Mouse (Mus musculus): ENCODE data around the gene Slc27a4. TPM values are rescaled to one million over a fixed set of nuclear protein-coding genes. Genes with fewer than 3 reads are reported as not detected.

Slc27a4 gene
- polyA plus RNA-seq, 1 experiment from 2014 or later, result 18.6 TPM

DNA sequence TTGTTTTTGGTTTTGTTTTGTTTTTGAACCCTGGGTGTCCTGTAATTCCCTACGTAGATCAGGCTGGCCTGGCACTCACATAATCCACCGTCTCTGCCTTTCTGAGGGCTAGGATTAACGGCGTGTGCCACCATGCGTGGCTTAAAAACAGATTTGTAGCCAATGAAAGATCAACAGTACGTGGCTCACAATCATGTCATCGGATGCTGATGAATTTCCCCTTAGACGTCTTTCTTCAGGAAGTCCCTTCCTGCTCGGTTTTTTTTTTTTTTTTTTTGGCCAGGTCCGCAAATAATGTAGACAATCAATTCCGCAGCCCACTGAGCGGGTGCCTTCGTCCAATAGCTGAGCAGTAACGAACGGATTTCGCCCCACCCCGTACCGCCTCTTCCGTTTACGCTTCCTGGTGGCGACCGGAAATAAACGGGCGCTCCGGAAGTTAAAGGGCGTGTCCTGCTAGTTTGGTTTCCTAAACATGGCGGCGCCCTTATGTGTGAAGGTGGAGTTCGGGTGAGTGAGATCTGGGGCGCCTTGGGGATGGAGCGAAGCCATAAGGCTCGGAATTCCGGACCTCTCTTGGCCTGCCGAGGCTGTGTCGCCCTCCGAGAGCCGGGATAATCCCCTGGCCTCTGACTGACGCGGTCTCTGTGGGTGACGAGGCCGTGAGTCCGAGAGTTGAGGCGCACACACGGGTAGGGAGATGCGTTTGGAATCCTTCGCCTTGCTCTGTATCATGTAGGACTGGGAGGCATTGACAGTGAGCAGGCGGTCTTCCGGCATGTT is 24.7 kb downstream of the Slc27a4 start:
- H3K9me3 ChIP-seq (replicated peaks), result no peaks in the 10 kb centered on the region
- H3K4me3 ChIP-seq, result peak overlapping the region; percentile 69
- peaks cover 21% of the 10 kb centered on the region for H3K4me1 ChIP-seq
- H3K4me2 ChIP-seq, result peak overlapping the region; percentile 92
- no peaks in the 10 kb centered on the region for H3K27me3 ChIP-seq
- under 1% methylated on average over 48 of the region's 48 CpGs for WGBS
- peak overlapping the region; percentile 93 for H3K27ac ChIP-seq
- peak overlapping the region; percentile 80 for H3K9ac ChIP-seq
- no peaks in the 10 kb centered on the region for H3K36me3 ChIP-seq (ENCODE audit: poor library complexity, severe bottlenecking)
- peak; percentile 98 for ATAC-seq

- ATAC-seq, result no peak
- Histone ChIP-seq H3K27ac (no peak overlapping the region), H3K4me1 (peaks cover 21% of the 10 kb centered on the region), H3K9me3 (replicated peaks) (no peaks in the 10 kb centered on the region), H3K9ac (peak overlapping the region; percentile 67), H3K4me2 (peak overlapping the region; percentile 92), H3K4me3 (peak overlapping the region; percentile 69), H3K36me3 (ENCODE audit: poor library complexity, severe bottlenecking) (no peaks in the 10 kb centered on the region; the same call in 1 of the 2 replicates), H3K27me3 (peaks cover 3% of the 10 kb centered on the region; the same call in 1 of the 2 replicates)
- WGBS, result 6% methylated on average over 12 of the region's 12 CpGs
Measured at GRCm38 (mm10) chr2:29827709-29828024, 25.2 kb downstream of the Slc27a4 start.

DNA sequence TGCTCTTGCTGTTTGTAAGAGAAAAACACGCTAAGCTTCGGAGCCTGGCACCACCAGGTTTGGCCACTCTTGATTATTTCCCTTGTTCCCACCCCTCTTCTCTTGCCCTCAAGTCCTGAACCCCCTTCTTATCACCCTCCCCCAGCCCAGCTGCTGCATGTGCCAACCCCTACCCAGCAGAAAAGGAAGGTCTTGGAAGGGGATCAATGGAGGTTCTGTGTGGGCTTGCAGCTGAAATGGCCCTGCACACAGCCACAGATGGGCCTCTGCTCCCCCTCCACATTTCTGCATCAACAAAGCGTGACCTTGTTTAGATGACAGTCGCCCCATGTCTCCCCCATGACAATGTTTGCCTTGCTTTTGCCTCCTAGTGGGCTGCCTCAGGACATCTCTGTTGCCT is 28.7 kb downstream of the Slc27a4 start:
- no peak for ATAC-seq
- Histone ChIP-seq H3K36me3 (ENCODE audit: poor library complexity, severe bottlenecking) (peaks cover 12% of the 10 kb centered on the region), H3K27ac (no peak overlapping the region), H3K9ac (no peak overlapping the region), H3K4me3 (no peak overlapping the region), H3K4me1 (peaks cover 34% of the 10 kb centered on the region), H3K9me3 (replicated peaks) (no peaks in the 10 kb centered on the region), H3K4me2 (no peak overlapping the region), H3K27me3 (peaks cover 4% of the 10 kb centered on the region; the same call in 1 of the 2 replicates)
- 93% methylated on average over 4 of the region's 4 CpGs for WGBS

- Histone ChIP-seq H3K27me3 (peaks cover 18% of the 10 kb centered on the region), H3K4me1 (peaks cover 19% of the 10 kb centered on the region), H3K9ac (no peak overlapping the region), H3K36me3 (ENCODE audit: poor library complexity, severe bottlenecking) (peaks cover 23% of the 10 kb centered on the region), H3K27ac (no peak overlapping the region), H3K4me2 (no peak overlapping the region), H3K9me3 (replicated peaks) (no peaks in the 10 kb centered on the region), H3K4me3 (no peak overlapping the region)
- WGBS, result 93% methylated on average over 5 of the region's 5 CpGs
- ATAC-seq, result no peak
Measured at GRCm38 (mm10) chr2:29833796-29834195, 31.4 kb downstream of the Slc27a4 start.

DNA sequence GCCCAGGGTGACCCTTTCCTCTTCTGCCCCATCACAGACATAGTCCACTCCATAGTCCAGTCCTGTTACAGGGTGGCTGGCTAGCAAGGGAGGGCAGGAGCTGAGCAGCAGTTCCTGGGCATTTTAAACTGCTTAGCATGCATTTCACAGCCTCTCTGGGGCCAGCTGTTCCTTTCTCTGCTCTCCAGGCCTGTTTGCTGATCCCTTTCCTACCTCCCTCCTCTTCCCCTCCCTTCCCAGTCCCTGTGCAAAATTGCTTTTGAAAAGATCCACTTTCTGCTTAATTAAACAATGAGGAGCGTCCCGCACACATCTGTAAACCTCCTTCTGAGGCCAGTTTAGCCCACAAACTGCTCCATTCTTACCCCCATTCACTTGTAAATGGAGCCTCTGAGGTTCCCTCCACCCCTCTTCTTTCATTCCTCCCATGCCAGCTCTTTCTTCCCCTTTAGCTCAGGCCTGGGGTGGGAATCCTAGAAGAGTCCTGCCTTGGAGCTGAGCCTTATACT is 33.0 kb downstream of the Slc27a4 start:
- no peak overlapping the region for H3K4me3 ChIP-seq
- H3K27ac ChIP-seq, result peak overlapping the region; percentile 70
- peaks cover 27% of the 10 kb centered on the region for H3K36me3 ChIP-seq (ENCODE audit: poor library complexity, severe bottlenecking)
- 0 out of 2 replicates have a peak overlapping the region, but pooled peaks have one; percentile 10 for H3K4me2 ChIP-seq
- 7% methylated on average over 2 of the region's 2 CpGs for WGBS
- peaks cover 25% of the 10 kb centered on the region for H3K27me3 ChIP-seq
- H3K9ac ChIP-seq, result peak overlapping the region; percentile 47
- no peak for ATAC-seq
- H3K4me1 ChIP-seq, result peaks cover 31% of the 10 kb centered on the region
- no peaks in the 10 kb centered on the region for H3K9me3 ChIP-seq (replicated peaks)

GRCm38 (mm10) chr2:29839460-29839859 is 37.0 kb downstream of the Slc27a4 start:
- ATAC-seq, result no peak
- Histone ChIP-seq H3K27ac (no peak overlapping the region), H3K9me3 (replicated peaks) (no peaks in the 10 kb centered on the region), H3K4me3 (no peak overlapping the region), H3K4me2 (0 out of 2 replicates have a peak overlapping the region, but pooled peaks have one; percentile 2), H3K36me3 (ENCODE audit: poor library complexity, severe bottlenecking) (peaks cover 46% of the 10 kb centered on the region), H3K4me1 (peaks cover 31% of the 10 kb centered on the region), H3K27me3 (peaks cover 49% of the 10 kb centered on the region), H3K9ac (peak overlapping the region; percentile 16; the same call in 1 of the 2 replicates)
- 54% methylated on average over 3 of the region's 4 CpGs for WGBS

DNA sequence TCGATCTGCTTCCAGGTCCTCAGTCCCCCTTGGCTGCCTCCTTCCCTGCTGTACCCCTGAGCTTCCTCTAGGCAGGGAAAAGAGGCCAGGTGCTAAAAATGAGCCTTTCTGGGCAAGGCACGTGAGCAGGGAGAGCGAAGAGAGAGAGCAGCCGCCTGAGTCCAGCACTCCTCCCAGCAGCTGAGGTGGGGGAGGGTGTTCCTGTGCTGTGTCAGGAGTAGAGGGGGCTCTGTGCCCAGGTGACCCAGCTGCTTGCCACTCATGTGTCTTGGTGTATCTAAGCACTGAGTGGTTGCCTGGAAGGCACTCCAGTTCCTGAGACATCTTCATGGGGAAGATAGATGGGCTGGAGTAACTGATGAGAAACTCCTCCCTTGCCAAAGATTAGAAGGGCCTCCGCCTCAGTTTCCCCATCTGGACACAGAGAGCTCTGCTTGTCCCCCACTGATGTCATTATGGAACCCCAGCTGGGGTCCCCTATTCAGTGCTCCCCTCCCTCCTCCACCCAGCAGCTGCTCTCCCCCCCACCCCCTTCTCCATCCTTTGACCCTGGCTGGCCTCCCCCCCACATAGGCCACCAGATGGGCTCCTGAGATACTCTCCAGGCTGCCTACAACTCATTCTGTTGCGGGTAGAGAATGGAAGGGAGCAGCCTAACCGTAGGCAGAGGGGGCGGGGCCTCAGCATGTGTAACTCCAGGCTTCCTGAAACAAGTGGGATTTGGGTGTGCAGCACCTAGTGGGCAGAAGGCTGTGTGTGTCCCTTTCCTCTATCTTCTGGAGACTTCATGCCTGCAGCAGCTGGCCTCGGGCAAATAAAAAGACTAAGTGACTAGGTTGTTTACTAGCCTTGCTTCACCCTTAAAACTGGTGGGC is 41.0 kb downstream of the Slc27a4 start:
- Histone ChIP-seq H3K9me3 (replicated peaks) (no peaks in the 10 kb centered on the region), H3K4me3 (no peak overlapping the region), H3K36me3 (ENCODE audit: poor library complexity, severe bottlenecking) (peaks cover 39% of the 10 kb centered on the region), H3K27me3 (peaks cover 77% of the 10 kb centered on the region), H3K4me1 (peaks cover 34% of the 10 kb centered on the region), H3K27ac (no peak overlapping the region), H3K9ac (no peak overlapping the region), H3K4me2 (no peak overlapping the region)
- 57% methylated on average over 9 of the region's 9 CpGs for WGBS
- no peak for ATAC-seq

- Histone ChIP-seq H3K27me3 (peaks cover 81% of the 10 kb centered on the region), H3K9ac (no peak overlapping the region), H3K27ac (no peak overlapping the region), H3K4me2 (no peak overlapping the region), H3K4me1 (peaks cover 31% of the 10 kb centered on the region), H3K9me3 (replicated peaks) (no peaks in the 10 kb centered on the region), H3K4me3 (no peak overlapping the region), H3K36me3 (ENCODE audit: poor library complexity, severe bottlenecking) (peaks cover 32% of the 10 kb centered on the region)
- no peak for ATAC-seq
- 67% methylated on average over 2 of the region's 2 CpGs for WGBS
Measured at GRCm38 (mm10) chr2:29844115-29844514, 41.7 kb downstream of the Slc27a4 start.

DNA sequence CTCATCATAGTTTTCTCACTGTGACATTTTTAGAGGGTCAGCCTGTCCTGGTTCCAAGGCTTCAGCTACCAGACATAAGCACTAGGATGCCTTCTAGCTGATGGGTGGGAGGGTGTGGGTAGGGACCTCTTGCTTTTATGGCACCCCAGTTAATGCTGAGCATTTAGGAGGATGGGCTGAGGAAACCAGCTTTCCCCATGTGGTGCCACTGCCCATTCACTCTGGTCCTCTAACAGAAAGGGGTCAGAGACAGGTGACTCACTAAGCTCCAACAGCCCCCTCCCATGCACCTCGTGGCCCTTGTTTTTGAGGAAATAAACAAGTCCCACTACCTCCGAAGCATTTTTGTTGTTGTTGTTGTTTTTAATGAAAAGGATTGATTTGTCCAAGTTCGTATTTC is 42.2 kb downstream of the Slc27a4 start:
- 18% methylated on average over 3 of the region's 3 CpGs for WGBS

GRCm38 (mm10) chr2:29845636-29846035 is 43.2 kb downstream of the Slc27a4 start:
- no peak for ATAC-seq
- H3K27me3 ChIP-seq, result peaks cover 85% of the 10 kb centered on the region
- WGBS, result 2% methylated on average over 25 of the region's 25 CpGs
- peaks cover 21% of the 10 kb centered on the region for H3K4me1 ChIP-seq
- H3K9ac ChIP-seq, result peak overlapping the region; percentile 66
- H3K4me3 ChIP-seq, result peak overlapping the region; percentile 47
- H3K27ac ChIP-seq, result no peak overlapping the region
- peak overlapping the region; percentile 81 for H3K4me2 ChIP-seq
- no peaks in the 10 kb centered on the region for H3K9me3 ChIP-seq (replicated peaks)
- peaks cover 31% of the 10 kb centered on the region for H3K36me3 ChIP-seq (ENCODE audit: poor library complexity, severe bottlenecking)

More for the DNA sequence above, 42.2 kb downstream of the Slc27a4 start:
- peaks cover 31% of the 10 kb centered on the region for H3K36me3 ChIP-seq (ENCODE audit: poor library complexity, severe bottlenecking)
- H3K4me1 ChIP-seq, result peaks cover 25% of the 10 kb centered on the region
- H3K4me2 ChIP-seq, result no peak overlapping the region
- H3K4me3 ChIP-seq, result peak overlapping the region; percentile 47; the same call in 1 of the 2 replicates
- no peaks in the 10 kb centered on the region for H3K9me3 ChIP-seq (replicated peaks)
- H3K9ac ChIP-seq, result no peak overlapping the region
- ATAC-seq, result no peak
- H3K27me3 ChIP-seq, result peaks cover 83% of the 10 kb centered on the region
- H3K27ac ChIP-seq, result no peak overlapping the region

- Histone ChIP-seq H3K9me3 (replicated peaks) (no peaks in the 10 kb centered on the region), H3K36me3 (ENCODE audit: poor library complexity, severe bottlenecking) (peaks cover 29% of the 10 kb centered on the region), H3K4me1 (peaks cover 21% of the 10 kb centered on the region), H3K27me3 (peaks cover 88% of the 10 kb centered on the region), H3K4me3 (peak overlapping the region; percentile 47), H3K27ac (no peak overlapping the region), H3K4me2 (peak overlapping the region; percentile 81), H3K9ac (peak overlapping the region; percentile 66)
- 2% methylated on average over 46 of the region's 47 CpGs for WGBS
- 0 out of 2 replicates have a peak, but pooled peaks have one; percentile 19 for ATAC-seq
Measured at GRCm38 (mm10) chr2:29846061-29846853, 43.8 kb downstream of the Slc27a4 start.
